Mouse (Mus musculus) liver, postnatal 0 days (tissue): ENCODE results near the gene Spib.

Source experiments
- CTCF ChIP-seq: sonication (generic); IDR thresholded peaks from 2 replicates; pipeline ENCODE4 v1.5.1; 2016; ENCODE audit warnings: antibody characterized with exemption, low read depth
- EP300 ChIP-seq: IDR thresholded peaks from 2 replicates; pipeline ENCODE4 v1.6.1; 2016; ENCODE audit warnings: antibody characterized with exemption, low read depth, mild to moderate bottlenecking

DNA sequence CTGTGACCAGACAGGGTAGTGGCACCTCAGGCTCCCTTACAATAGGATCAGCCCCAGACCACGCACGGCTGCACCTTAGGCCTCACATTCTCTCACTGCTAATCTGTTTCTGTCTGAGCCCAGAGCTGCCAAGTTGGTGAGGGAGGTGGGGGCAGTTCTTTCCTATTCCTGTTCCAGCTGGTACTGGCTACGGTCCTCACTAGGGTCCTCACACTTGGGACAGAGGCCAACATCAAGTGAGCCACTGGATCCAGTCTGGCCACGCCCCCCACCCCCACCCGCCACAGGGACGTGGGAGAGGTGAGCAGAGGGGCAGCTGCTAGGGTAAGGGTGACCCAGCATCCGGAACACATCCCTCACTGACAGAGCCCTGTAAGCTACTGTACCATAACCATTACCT lies 5.1 kb upstream of the Spib start:
- no peak for TF ChIP-seq CTCF
- TF ChIP-seq EP300, result no peak
